Mouse (Mus musculus): ENCODE data around the gene Tcp10a.

DNA sequence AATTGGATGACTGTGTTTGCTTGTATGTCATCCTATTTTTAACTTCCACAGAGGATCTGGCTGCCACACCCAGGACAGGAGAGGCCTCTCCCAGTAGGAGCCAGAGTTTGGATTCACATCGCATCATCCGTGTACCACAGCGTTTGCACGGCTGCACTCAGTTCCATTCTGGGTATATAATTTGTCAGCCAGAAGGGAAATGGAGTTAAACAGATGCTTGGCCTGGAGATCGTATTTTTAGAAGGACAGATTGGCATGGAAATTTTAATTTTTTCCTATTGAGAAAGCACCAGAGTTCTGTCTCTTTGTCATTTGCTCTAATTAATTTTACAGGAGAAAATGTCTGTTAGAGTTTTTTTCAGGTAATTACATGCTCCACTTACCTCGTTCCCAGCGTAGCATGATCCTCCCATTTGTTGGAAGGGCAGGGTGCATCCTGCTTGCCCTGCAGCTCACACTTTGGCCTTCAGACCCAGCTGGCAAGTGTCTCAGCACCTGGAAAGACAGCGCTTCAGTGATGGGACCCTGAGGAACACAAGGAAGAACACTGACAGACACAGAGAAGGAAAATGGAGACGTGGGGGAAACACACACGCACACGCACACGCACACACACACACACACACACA lies 37.9 kb upstream of the Tcp10a start:
- TF ChIP-seq GATA1 (IDR thresholded peaks at IDR 0.05; ENCODE audit: borderline replicate concordance, low read length) (no peak), FLI1 (IDR thresholded peaks at IDR 0.05; ENCODE audit: low read length) (no peak)

Measured in megakaryocyte, embryonic 14.5 days (primary cell).